Mouse (Mus musculus): ENCODE data around the gene Gm2974. TPM values are rescaled to one million over a fixed set of nuclear protein-coding genes. Genes with fewer than 3 reads are reported as not detected.
"Not testable (repeated sequence)": the region's sequence is repeated elsewhere in the genome, so short reads cannot be mapped to it uniquely, and the experiment has no call there.

Gm2974 gene
- total RNA-seq (2012; rRNA removed) (not detected in 2 replicates), polyA plus RNA-seq (2012; ENCODE audit: insufficient read depth in 1 of 2, insufficient read length in 2 of 2, low read depth in 1 of 2, low replicate concordance in 2 of 2, missing spikeins in 1 of 2) (not detected)

DNA sequence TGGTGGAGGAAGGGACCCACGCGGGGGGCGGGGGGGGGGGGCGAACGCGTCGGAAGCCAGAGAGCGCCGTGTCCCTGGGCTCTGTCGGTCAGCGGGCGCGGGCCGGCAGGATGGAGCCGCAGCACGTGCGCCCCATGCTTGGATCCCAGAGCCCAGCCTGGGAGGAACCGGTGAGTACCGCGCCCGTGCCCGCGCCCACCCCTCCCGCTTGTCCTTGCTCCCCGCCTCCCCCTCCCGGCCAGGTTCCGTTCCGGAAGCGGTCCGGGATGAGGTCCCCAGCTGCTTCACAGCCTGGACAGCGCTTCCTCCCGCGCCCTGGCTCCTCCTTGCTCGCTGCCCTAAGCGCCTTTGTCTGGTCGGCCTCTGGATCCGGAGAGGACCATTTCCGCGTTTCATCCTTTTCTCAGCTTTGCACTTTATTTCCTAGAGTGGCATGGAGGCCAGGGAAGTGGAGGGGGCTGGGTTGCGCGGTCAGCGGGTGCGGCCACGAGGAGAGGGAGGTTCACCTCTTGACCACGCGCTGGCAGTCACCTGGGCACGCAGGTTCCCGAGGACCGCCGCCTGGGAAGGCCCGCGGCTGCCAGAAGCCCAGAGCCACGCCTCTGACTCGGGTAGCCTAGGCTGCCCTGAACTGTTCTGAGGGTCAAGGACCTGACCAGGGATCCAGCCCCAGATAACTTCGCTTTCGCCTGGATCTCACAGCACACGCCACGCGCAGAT is at the start of gene Gm2974:
Gene Gm2974 (plus strand): TSS at position 86 of the 720 bp plus-strand sequence.
- H3K4me1 ChIP-seq (ENCODE audit: control insufficient read depth in 1 of 2, insufficient read depth in 2 of 2, low read length in 2 of 2); H3K36me3 ChIP-seq (ENCODE audit: control insufficient read depth in 1 of 2, insufficient read depth in 2 of 2, low read length in 2 of 2); H3K9me3 ChIP-seq (replicated peaks; ENCODE audit: insufficient read depth, low read length); H3K27ac ChIP-seq (ENCODE audit: control insufficient read depth, low read depth, low read length); H3K4me3 ChIP-seq (ENCODE audit: control insufficient read depth in 1 of 2, insufficient read depth in 1 of 2, low read depth in 2 of 2, low read length in 2 of 2); H3K79me2 ChIP-seq (ENCODE audit: control insufficient read depth, insufficient read depth, low read length, poor library complexity); H3K27me3 ChIP-seq (ENCODE audit: control insufficient read depth in 1 of 2, insufficient read depth in 2 of 2, low read length in 2 of 2); H3K9ac ChIP-seq (ENCODE audit: control insufficient read depth, low read depth, low read length, poor library complexity, severe bottlenecking); DNase-seq (ENCODE audit: low read depth, low spot score): not testable (repeated sequence)

DNA sequence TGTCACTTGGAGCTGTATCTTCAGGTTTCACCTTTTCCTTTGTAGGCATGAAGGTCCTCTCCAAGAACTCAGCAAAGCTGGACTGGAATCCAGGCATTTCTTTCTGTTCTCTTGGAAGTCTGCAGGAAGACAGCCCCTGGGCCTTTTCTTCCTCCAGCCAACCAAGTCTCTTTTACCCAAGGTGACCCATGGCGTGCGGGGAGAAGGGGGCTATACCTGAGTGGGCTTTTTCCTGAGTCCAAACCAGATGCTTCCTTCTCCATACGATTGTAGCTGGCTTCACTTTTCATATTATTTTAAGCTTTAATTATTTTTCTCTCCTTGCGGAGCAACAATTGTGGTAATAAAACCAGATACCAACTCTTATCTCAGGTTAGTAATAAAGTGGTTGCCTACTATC is 40.7 kb upstream of the Gm2974 start:
- H3K27me3 ChIP-seq (ENCODE audit: control insufficient read depth in 1 of 2, insufficient read depth in 2 of 2, low read length in 2 of 2); H3K9me3 ChIP-seq (replicated peaks; ENCODE audit: insufficient read depth, low read length); H3K36me3 ChIP-seq (ENCODE audit: control insufficient read depth in 1 of 2, insufficient read depth in 2 of 2, low read length in 2 of 2); H3K27ac ChIP-seq (ENCODE audit: control insufficient read depth, low read depth, low read length); H3K79me2 ChIP-seq (ENCODE audit: control insufficient read depth, insufficient read depth, low read length, poor library complexity); H3K4me1 ChIP-seq (ENCODE audit: control insufficient read depth in 1 of 2, insufficient read depth in 2 of 2, low read length in 2 of 2); H3K9ac ChIP-seq (ENCODE audit: control insufficient read depth, low read depth, low read length, poor library complexity, severe bottlenecking); H3K4me3 ChIP-seq (ENCODE audit: control insufficient read depth in 1 of 2, insufficient read depth in 1 of 2, low read depth in 2 of 2, low read length in 2 of 2); DNase-seq (ENCODE audit: low read depth, low spot score): not testable (repeated sequence)

DNA sequence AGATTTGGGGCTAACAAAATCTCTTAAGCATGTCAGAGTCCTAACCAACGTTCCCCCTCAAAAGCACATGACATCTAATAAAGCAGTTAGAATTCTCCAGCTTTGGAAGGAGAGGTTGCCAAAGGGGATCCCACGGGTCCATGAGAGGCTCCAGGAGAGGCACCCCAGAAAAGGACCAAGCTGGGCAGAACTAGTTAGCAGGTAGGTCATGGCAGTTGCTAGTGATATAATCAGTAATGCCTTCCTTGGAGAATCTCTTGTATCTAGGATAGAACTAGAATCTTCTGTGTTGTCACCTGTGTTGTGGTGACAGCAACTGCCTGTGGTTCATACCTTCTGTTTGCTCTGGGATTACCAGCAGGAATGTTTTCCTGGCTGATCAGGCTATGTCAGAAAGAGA is 17.6 kb upstream of the Gm2974 start, which contains the start of gene Gm3127:
Gene Gm3127 (plus strand): TSS at position 301 of the 400 bp plus-strand sequence.
- H3K36me3 ChIP-seq (ENCODE audit: control insufficient read depth in 1 of 2, insufficient read depth in 2 of 2, low read length in 2 of 2) = not testable (repeated sequence)

DNA sequence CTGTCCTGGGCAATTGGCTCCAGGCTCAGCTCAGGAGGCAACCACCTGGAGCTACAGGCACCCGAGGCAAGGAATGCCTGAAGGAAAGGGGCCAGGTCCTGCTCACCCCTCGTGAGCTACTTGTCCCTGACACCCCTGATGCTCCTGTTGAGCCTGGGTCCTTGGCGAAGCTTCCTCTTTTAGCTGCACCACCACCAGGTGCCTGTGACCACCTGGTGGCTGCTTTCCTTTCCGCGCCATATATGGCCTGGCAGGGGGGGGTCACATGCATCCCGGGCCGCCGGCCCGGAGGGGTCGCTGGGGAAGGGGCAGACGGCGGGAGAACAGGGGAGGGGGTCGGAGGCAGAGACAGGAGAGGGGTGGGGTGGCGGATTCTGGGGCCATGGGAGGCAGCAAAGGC is 346 bp upstream of the Gm2974 start:
- H3K4me3 ChIP-seq (ENCODE audit: control insufficient read depth in 1 of 2, insufficient read depth in 1 of 2, low read depth in 2 of 2, low read length in 2 of 2) = not testable (repeated sequence)

More for the DNA sequence above, 17.6 kb upstream of the Gm2974 start, which contains the start of gene Gm3127:
- not testable (repeated sequence) for DNase-seq (ENCODE audit: low read depth, low spot score); H3K4me1 ChIP-seq (ENCODE audit: control insufficient read depth in 1 of 2, insufficient read depth in 2 of 2, low read length in 2 of 2); H3K4me3 ChIP-seq (ENCODE audit: control insufficient read depth in 1 of 2, insufficient read depth in 1 of 2, low read depth in 2 of 2, low read length in 2 of 2); H3K27ac ChIP-seq (ENCODE audit: control insufficient read depth, low read depth, low read length); H3K9me3 ChIP-seq (replicated peaks; ENCODE audit: insufficient read depth, low read length); H3K27me3 ChIP-seq (ENCODE audit: control insufficient read depth in 1 of 2, insufficient read depth in 2 of 2, low read length in 2 of 2); H3K9ac ChIP-seq (ENCODE audit: control insufficient read depth, low read depth, low read length, poor library complexity, severe bottlenecking); H3K79me2 ChIP-seq (ENCODE audit: control insufficient read depth, insufficient read depth, low read length, poor library complexity)

DNA sequence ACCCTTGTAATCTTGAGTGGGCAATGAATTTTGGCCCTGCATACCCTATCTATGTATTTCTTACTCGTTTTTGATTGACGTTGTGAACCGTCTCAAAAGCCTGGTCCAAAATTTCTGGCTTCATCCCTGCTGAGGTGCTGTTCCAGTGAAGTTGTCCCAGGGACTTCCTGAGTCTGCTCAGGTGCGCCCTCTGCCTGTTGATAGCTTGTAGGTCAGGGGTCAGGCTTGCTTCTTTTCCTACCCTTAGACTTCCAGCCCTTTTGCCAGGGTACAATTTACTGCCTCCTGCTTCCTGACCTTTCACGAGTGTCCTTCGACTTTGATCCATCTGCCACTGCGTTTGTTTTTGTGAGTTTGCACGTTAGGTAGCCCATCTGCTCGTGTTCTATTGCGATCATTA is 999 bp downstream of the Gm2974 start:
- not testable (repeated sequence) for H3K9me3 ChIP-seq (replicated peaks; ENCODE audit: insufficient read depth, low read length); H3K4me3 ChIP-seq (ENCODE audit: control insufficient read depth in 1 of 2, insufficient read depth in 1 of 2, low read depth in 2 of 2, low read length in 2 of 2); H3K27me3 ChIP-seq (ENCODE audit: control insufficient read depth in 1 of 2, insufficient read depth in 2 of 2, low read length in 2 of 2); DNase-seq (ENCODE audit: low read depth, low spot score); H3K4me1 ChIP-seq (ENCODE audit: control insufficient read depth in 1 of 2, insufficient read depth in 2 of 2, low read length in 2 of 2); H3K9ac ChIP-seq (ENCODE audit: control insufficient read depth, low read depth, low read length, poor library complexity, severe bottlenecking); H3K36me3 ChIP-seq (ENCODE audit: control insufficient read depth in 1 of 2, insufficient read depth in 2 of 2, low read length in 2 of 2); H3K79me2 ChIP-seq (ENCODE audit: control insufficient read depth, insufficient read depth, low read length, poor library complexity); H3K27ac ChIP-seq (ENCODE audit: control insufficient read depth, low read depth, low read length)

More for the DNA sequence above, 346 bp upstream of the Gm2974 start:
- H3K27me3 ChIP-seq (ENCODE audit: control insufficient read depth in 1 of 2, insufficient read depth in 2 of 2, low read length in 2 of 2); DNase-seq (ENCODE audit: low read depth, low spot score); H3K4me1 ChIP-seq (ENCODE audit: control insufficient read depth in 1 of 2, insufficient read depth in 2 of 2, low read length in 2 of 2); H3K9me3 ChIP-seq (replicated peaks; ENCODE audit: insufficient read depth, low read length); H3K27ac ChIP-seq (ENCODE audit: control insufficient read depth, low read depth, low read length); H3K79me2 ChIP-seq (ENCODE audit: control insufficient read depth, insufficient read depth, low read length, poor library complexity); H3K36me3 ChIP-seq (ENCODE audit: control insufficient read depth in 1 of 2, insufficient read depth in 2 of 2, low read length in 2 of 2); H3K9ac ChIP-seq (ENCODE audit: control insufficient read depth, low read depth, low read length, poor library complexity, severe bottlenecking): not testable (repeated sequence)

DNA sequence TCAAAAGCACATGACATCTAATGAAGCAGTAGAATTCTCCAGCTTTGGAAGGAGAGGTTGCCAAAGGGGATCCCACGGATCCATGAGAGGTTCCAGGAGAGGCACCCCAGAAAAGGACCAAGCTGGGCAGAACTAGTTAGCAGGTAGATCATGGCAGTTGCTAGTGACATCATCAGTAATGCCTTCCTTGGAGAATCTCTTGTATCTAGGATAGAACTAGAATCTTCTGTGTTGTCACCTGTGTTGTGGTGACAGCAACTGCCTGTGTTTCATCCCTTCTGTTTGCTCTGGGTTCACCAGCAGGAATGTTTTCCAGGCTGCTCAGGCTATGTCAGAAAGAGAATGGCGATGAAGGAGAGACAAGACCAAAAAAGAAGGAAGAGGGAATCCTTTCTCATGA is 67.0 kb downstream of the Gm2974 start, which contains the start of gene Gm3138:
Gene Gm3138 (plus strand): TSS at position 301 of the 400 bp plus-strand sequence.
- not testable (repeated sequence) for H3K9me3 ChIP-seq (replicated peaks; ENCODE audit: insufficient read depth, low read length); H3K36me3 ChIP-seq (ENCODE audit: control insufficient read depth in 1 of 2, insufficient read depth in 2 of 2, low read length in 2 of 2); H3K79me2 ChIP-seq (ENCODE audit: control insufficient read depth, insufficient read depth, low read length, poor library complexity); H3K4me3 ChIP-seq (ENCODE audit: control insufficient read depth in 1 of 2, insufficient read depth in 1 of 2, low read depth in 2 of 2, low read length in 2 of 2); H3K27ac ChIP-seq (ENCODE audit: control insufficient read depth, low read depth, low read length); H3K27me3 ChIP-seq (ENCODE audit: control insufficient read depth in 1 of 2, insufficient read depth in 2 of 2, low read length in 2 of 2); H3K9ac ChIP-seq (ENCODE audit: control insufficient read depth, low read depth, low read length, poor library complexity, severe bottlenecking); H3K4me1 ChIP-seq (ENCODE audit: control insufficient read depth in 1 of 2, insufficient read depth in 2 of 2, low read length in 2 of 2); DNase-seq (ENCODE audit: low read depth, low spot score)

All from MEL (cell line).